Mouse (Mus musculus): ENCODE results near the gene Corin. TPM values are rescaled to one million over a fixed set of nuclear protein-coding genes. Genes with fewer than 3 reads are reported as not detected.

The Corin gene
- total RNA-seq, 2 experiments from 2014 or later = not detected

Other genes starting within 250 kb of the Corin start
- 18.6 and 18.9 TPM in 2 replicates for gene Nfxl1, start 55.2 kb upstream of the Corin start, total RNA-seq (2014; fragmentation: Nextera tagmentation)
- gene Nfxl1, start 55.2 kb upstream of the Corin start, total RNA-seq (2017) = 9.7 and 13.8 TPM in 2 replicates
- gene Zar1, start 76.8 kb upstream of the Corin start, total RNA-seq (2014; fragmentation: Nextera tagmentation) = not detected in 2 replicates
- gene Zar1, start 76.8 kb upstream of the Corin start, total RNA-seq (2017) = not detected in 2 replicates
- not detected in 2 replicates for gene Gm5868, start 83.1 kb upstream of the Corin start, total RNA-seq (2014; fragmentation: Nextera tagmentation)
- gene Gm5868, start 83.1 kb upstream of the Corin start, total RNA-seq (2017) = not detected in 2 replicates
- gene Cnga1, start 139.8 kb upstream of the Corin start, total RNA-seq (2014; fragmentation: Nextera tagmentation) = not detected in 2 replicates
- gene Cnga1, start 139.8 kb upstream of the Corin start, total RNA-seq (2017) = 0.23 TPM in 1 of 2 replicates, not detected in the other
- 2.7 TPM in 1 of 2 replicates, not detected in the other for gene Nipal1, start 143.3 kb upstream of the Corin start, total RNA-seq (2014; fragmentation: Nextera tagmentation)
- gene Nipal1, start 143.3 kb upstream of the Corin start, total RNA-seq (2017) = 0.08 and 0.47 TPM in 2 replicates
- gene Txk, start 248.3 kb upstream of the Corin start, total RNA-seq (2014; fragmentation: Nextera tagmentation) = 0.96 and 7.8 TPM in 2 replicates
- gene Txk, start 248.3 kb upstream of the Corin start, total RNA-seq (2017) = 0.15 and 1.2 TPM in 2 replicates